Mouse (Mus musculus): ENCODE measurements around the gene Olfr904.

Gene Olfr904

DNA sequence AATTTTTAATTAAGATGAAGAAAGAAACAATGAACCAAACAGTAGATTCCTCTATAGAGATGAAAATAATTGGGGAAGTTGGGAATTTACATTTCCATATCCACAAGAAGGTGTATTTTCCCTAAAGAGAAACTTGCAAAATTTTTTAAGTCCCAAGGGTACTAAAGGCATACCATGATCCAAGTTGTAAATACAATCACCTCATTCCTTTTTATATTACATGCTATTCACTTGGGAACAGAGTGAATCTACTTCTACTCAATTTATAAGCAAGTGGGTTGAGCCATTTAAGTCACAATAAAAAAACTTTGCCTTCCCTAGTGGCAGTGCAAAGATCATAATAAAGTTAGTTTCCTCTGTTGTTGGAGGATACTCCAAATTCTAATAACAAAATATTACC lies at the start of gene Olfr904:
Gene Olfr904, plus strand, starts transcription at position 301 of the 400 bp plus-strand sequence.
- TF ChIP-seq GATA4 (IDR thresholded peaks at IDR 0.05; ENCODE audit: insufficient replicate concordance, low read length), result no peak

DNA sequence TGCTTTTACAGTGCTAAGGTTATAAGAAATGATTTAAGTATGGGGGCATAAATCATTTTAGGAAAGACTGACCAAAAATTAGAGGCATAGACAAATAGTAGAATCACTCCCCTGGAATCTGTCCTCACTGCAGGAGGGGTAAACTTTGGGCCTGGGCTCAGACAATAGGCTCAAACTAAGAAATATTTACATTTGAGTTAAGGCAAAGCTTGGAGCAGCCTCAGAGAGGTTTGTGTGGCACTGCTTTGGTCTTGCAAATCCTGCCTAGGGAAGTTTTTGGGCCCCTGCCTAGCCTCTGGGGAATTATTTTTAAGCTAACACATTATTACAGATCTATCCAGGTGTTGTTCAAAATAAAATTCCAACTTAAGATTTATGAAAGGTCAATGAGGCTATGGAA lies 39.1 kb upstream of the Olfr904 start:
- no peak for TF ChIP-seq GATA4 (IDR thresholded peaks at IDR 0.05; ENCODE audit: insufficient replicate concordance, low read length)

DNA sequence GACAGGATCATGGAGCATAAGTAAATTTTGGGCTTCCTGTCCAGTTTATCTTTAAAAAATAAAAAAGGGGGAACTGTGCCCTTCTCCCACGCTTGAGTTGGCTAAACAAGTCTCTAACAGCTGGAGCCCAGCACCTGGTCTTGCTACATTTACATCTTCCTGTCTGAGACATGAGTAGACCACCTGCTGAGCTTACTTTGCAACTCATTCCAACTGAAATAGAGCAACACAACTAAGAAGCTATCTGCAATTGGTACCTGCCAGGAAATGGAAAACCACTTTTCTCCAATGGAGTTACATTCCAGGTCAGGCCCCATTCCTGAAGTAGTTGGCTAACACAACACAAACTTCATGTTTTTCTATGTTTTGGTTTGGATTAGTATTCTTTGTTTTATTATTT lies 35.9 kb upstream of the Olfr904 start:
- TF ChIP-seq GATA4 (IDR thresholded peaks at IDR 0.05; ENCODE audit: insufficient replicate concordance, low read length), result no peak

DNA sequence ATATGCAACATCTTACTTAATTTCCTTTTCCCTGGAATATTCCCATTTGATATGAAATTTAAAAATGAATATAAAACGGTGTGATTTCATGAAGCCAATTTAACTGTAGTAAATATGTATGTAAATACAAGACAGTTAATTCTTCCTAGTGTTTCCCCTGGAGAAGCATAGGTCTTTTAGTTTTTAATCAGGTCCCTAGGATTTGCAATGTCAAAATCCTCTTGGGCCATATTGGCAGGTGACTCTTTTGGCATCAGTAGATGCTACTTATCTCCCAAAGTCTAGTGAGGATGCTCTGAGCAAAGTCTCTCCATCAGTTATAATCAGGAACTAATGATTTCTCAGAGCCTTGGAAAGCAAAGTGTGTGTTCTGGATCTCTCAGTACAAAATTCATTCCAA lies 33.8 kb upstream of the Olfr904 start, which contains the start of gene Olfr901:
Gene Olfr901, plus strand, starts transcription at position 301 of the 400 bp plus-strand sequence.
- TF ChIP-seq GATA4 (IDR thresholded peaks at IDR 0.05; ENCODE audit: insufficient replicate concordance, low read length), result no peak

DNA sequence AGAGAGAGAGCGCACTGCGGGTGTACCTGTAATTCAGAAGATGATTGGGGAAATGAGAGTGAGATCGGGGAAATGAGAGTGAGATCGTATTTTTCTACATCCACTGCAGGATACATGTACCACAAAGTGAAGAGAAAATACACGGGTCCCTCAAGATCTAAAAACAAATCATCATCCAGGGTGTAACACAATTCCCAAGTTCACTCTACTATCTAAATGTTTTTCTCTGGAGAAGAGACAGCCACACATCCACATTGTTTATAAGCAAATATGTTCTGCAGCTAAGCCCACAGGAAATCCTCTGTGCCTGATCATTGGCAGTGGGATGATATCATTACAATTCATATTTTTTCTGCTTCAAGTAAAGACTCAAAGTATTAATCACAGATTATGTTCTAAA lies 15.6 kb upstream of the Olfr904 start, which contains the start of gene Olfr902:
Gene Olfr902, plus strand, starts transcription at position 301 of the 400 bp plus-strand sequence.
- no peak for TF ChIP-seq GATA4 (IDR thresholded peaks at IDR 0.05; ENCODE audit: insufficient replicate concordance, low read length)

DNA sequence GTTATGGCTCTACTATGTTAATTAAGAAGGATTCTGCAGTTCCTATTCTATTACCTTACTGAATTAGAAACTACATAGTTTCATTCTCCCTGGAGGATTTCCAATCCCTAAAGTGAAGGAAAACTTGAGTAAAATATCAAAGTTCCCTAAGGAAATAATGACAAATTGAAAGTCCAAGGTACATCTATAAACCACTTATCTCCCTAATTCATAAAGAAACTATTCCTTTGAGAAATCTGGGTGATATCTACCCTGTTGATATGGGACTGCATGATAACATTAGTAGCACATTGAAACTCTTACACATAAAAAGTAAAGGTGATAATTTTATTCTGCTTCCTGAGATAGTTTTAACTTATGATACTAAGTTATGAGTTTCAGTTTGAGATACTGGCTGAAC lies 7.9 kb downstream of the Olfr904 start, which contains the start of gene Olfr905:
Gene Olfr905, plus strand, starts transcription at position 301 of the 400 bp plus-strand sequence.
- TF ChIP-seq GATA4 (IDR thresholded peaks at IDR 0.05; ENCODE audit: insufficient replicate concordance, low read length), result no peak

DNA sequence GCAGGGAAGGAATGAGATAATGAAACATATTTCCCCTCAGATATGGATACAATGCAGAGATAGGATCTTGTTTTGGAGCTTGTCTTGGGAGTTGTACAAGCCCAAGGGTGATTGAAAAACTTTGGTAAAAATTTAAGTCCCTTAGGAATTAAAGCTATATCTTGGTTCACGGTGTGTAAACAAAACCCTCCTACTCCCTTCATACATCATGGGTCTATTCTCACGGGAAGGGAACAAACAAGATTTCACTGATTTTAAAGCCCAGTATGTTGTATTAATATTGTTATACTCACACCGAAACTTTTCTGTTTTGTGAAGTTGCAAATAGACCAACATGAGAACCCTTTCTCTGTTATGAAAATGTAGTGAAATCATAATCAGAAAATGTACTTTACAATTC lies 23.8 kb downstream of the Olfr904 start, which contains the start of gene Olfr906:
Gene Olfr906, plus strand, starts transcription at position 301 of the 400 bp plus-strand sequence.
- no peak for TF ChIP-seq GATA4 (IDR thresholded peaks at IDR 0.05; ENCODE audit: insufficient replicate concordance, low read length)

DNA sequence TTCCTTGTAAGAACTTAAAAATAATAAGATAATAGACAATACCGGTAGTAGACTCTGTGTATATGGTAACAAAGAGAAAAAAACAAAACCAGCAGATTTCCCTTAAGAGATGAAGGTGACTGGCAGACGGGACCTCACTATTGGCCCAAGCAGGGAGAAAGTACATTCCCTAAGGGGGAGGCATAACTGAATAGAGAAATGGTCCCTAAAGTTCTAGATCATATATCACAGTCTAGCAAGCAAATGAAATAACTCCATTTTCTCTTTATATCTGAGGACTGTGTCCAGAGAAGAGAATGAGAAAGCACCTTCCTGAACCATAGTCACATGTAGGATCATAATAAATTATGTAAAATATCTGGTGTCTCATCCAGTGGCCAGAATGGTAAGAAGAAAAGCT lies 32.6 kb downstream of the Olfr904 start, which contains the start of gene Olfr907:
Gene Olfr907, plus strand, starts transcription at position 301 of the 400 bp plus-strand sequence.
- no peak for TF ChIP-seq GATA4 (IDR thresholded peaks at IDR 0.05; ENCODE audit: insufficient replicate concordance, low read length)

DNA sequence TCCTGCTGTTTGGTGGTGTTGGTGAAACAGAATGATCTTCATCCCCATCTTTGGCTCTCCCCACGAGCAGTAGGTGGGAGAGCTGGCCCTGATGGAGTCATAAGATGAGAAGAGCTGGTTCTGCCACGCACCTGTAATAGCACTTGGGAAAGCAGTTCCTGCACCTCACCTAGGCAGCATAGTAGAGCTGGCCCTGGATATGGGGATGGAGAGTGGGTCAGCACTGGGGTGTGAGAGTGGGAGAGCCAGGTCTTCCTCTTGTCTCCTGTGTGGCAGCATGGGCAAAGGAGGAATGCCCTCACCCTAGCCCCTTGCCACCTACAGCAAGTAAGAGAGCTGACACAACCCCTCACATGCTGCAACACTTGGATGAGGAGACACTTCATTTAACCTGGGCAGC lies 49.4 kb downstream of the Olfr904 start:
- no peak for TF ChIP-seq GATA4 (IDR thresholded peaks at IDR 0.05; ENCODE audit: insufficient replicate concordance, low read length)
